Mouse (Mus musculus): Measurements from ENCODE around the gene Blm.

DNA sequence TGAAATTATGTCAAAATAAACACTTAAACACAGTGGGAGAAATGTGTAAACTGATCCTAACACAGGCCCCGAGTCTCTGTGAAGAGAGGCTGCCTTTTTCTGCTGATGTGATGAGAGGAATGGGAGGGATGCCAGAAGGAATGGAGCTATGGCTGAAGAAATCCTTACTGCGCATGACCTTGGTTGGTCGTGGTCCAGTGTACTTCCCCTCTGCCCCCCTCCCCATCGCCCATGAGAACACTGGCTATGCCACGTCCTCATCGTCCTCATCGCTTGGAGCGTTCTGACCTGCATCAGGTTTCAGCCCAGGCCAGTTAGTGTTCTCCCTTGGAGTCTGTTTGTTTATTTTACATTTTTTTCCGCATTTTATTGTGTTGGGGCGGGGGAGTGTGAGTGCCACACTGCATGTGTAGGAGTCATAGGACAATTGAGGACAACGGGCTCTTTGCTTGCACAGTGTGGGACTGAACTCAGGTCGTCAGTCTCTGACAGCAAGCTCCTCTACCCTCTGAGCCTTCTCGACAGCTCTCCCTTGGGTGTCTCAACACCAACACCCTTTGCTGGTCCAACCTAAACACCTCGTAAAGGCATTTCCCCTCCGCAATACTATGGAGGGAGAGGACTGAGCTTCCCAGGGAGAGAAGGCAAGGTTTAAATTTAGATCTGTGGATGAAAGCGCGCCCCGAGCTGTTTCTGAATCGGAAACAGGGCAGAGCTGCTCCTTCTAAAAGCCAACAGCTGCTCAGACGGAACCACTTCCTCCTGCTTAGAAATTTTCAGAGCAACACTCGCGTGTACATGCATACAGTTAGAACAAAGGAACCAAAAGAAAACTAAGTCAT, 19.5 kb upstream of the Blm start:
- TF ChIP-seq POLR2A (IDR thresholded peaks at IDR 0.05; ENCODE audit: low read depth, low read length) = no peak
- no peak for TF ChIP-seq CTCF (IDR thresholded peaks at IDR 0.05; ENCODE audit: extremely low read depth, insufficient read depth, insufficient read length, insufficient replicate concordance)
